Mouse (Mus musculus) CD8-positive naive resting alpha-beta T cell, adult 2 months (primary cell): Measurements from ENCODE around the gene Ifngr2.

Source experiments
- DNase-seq, 2 experiments: peaks; one replicate each; pipeline ENCODE4 v3.0.0; 2022; ENCODE audit warnings: low read depth in 2 of 2, low spot score in 2 of 2

The Ifngr2 gene

GRCm38 (mm10) chr16:91536372-91536771, 10.5 kb upstream of the Ifngr2 start:
- no peak for DNase-seq

- no peak for DNase-seq
These were observed 9.8 kb upstream of the Ifngr2 start for GRCm38 (mm10) chr16:91537065-91537464.

- DNase-seq, result no peak
These were observed 8.8 kb upstream of the Ifngr2 start for GRCm38 (mm10) chr16:91538051-91538450.

GRCm38 (mm10) chr16:91538513-91538912, 8.4 kb upstream of the Ifngr2 start:
- peak; percentile 33 to 53 for DNase-seq

- no peak for DNase-seq
These were observed 5.2 kb upstream of the Ifngr2 start for GRCm38 (mm10) chr16:91541573-91542081.

- no peak for DNase-seq
These were observed 3.3 kb upstream of the Ifngr2 start for GRCm38 (mm10) chr16:91543619-91544018.

- peak; percentile 66 to 78 for DNase-seq
These were observed 1.1 kb upstream of the Ifngr2 start for GRCm38 (mm10) chr16:91545597-91546281.

GRCm38 (mm10) chr16:91546391-91546835, 459 bp upstream of the Ifngr2 start:
- peak in 1 of 2 experiments; percentile 40 for DNase-seq

GRCm38 (mm10) chr16:91547974-91548373, 1.1 kb downstream of the Ifngr2 start:
- DNase-seq, result peak in 1 of 2 experiments; percentile 24

GRCm38 (mm10) chr16:91548586-91548985, 1.7 kb downstream of the Ifngr2 start:
- no peak for DNase-seq

GRCm38 (mm10) chr16:91548996-91549395, 2.1 kb downstream of the Ifngr2 start:
- peak in 1 of 2 experiments; percentile 35 for DNase-seq

- DNase-seq, result no peak
These were observed 2.7 kb downstream of the Ifngr2 start for GRCm38 (mm10) chr16:91549616-91550015.

GRCm38 (mm10) chr16:91551081-91551524, 4.2 kb downstream of the Ifngr2 start:
- DNase-seq, result no peak

GRCm38 (mm10) chr16:91552072-91552471, 5.2 kb downstream of the Ifngr2 start:
- DNase-seq, result no peak

- peak; percentile 55 to 64 for DNase-seq
These were observed 6.8 kb downstream of the Ifngr2 start for GRCm38 (mm10) chr16:91553625-91554024.

- no peak for DNase-seq
These were observed 8.2 kb downstream of the Ifngr2 start for GRCm38 (mm10) chr16:91555017-91555605.

- DNase-seq, result no peak
These were observed 9.8 kb downstream of the Ifngr2 start for GRCm38 (mm10) chr16:91556659-91557058.

- no peak for DNase-seq
These were observed 10.3 kb downstream of the Ifngr2 start for GRCm38 (mm10) chr16:91557214-91557613.

GRCm38 (mm10) chr16:91557693-91558092, 10.8 kb downstream of the Ifngr2 start:
- DNase-seq, result no peak

GRCm38 (mm10) chr16:91561099-91561498, 14.2 kb downstream of the Ifngr2 start:
- DNase-seq, result no peak

- DNase-seq, result no peak
These were observed 14.9 kb downstream of the Ifngr2 start for GRCm38 (mm10) chr16:91561541-91562457.
